Mouse (Mus musculus) neutrophil, adult 59 days (primary cell): ENCODE results near the gene Oxnad1. TPM values are rescaled to one million over a fixed set of nuclear protein-coding genes. Genes with fewer than 3 reads are reported as not detected.

ENCODE experiments used
- total RNA-seq, 2 experiments: library from RNA; stranded (reverse); gene quantifications; 1 replicate in 1 of 2; 2 replicates in 1 of 2; pipeline ENCODE4 v1.2.4; 2023

Oxnad1 gene
- total RNA-seq, result 1 to 10 TPM; 4.3 to 7.3 TPM

GRCm38 (mm10) chr14:32084761-32085485 lies at the start of gene Oxnad1:
Gene Oxnad1 (plus strand): TSS chr14:32085374.

DNA sequence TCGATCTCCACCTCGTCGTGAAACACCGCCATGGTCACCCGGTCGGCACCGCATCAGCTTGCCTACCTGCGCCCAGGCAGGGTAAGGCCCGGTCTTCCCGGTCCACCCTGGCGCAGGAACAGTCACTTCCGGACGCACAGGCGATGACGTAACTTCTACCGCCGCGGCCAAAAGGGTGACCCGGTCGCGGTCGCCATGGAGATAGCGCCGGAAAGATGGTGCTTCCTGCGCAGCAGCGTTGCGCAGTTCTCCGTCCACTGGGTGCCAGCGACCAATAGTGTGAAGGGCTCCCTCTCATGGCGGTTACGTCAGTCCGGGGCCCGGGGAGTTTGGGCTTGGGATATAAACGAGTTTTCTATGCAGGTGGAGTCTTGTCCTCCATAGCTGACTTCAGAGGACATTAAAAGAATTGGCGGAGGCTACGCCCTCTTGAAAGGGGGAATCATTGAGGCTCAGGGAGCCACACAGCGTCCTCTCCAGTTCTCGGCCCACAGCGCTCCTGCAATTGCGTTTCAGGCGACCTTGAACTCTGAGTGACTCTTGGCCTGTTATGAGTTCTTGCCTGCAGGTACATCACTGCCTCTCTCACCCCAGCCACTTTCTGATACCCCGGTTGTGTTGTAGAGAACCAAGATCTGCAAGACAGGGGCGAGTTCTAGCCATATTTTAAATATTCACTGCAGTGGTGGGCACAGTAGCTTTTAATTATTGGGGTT lies 470 bp downstream of the Oxnad1 start, which contains the start of gene Dph3:
Dph3 (minus strand) TSS at position 244 of the 716 bp plus-strand sequence.

GRCm38 (mm10) chr14:32141723-32142122 lies 56.5 kb downstream of the Oxnad1 start, which contains the start of gene Msmb:
Gene Msmb (plus strand): TSS chr14:32142023.

Other genes starting within 250 kb of the Oxnad1 start
- gene Galnt15, start 56.4 kb upstream of the Oxnad1 start, total RNA-seq, result under 1 TPM; 0.07 to 0.09 TPM
- gene Dph3, start 355 bp downstream of the Oxnad1 start, total RNA-seq, result 10 to 100 TPM; 64.9 to 82.5 TPM
- gene Msmb, start 56.6 kb downstream of the Oxnad1 start, total RNA-seq, result not detected
- gene Ncoa4, start 74.5 kb downstream of the Oxnad1 start, total RNA-seq, result 100 to 1,000 TPM; 185 to 213 TPM
- gene Timm23, start 116.5 kb downstream of the Oxnad1 start, total RNA-seq, result 10 to 100 TPM; 49.6 to 57.4 TPM
- 10 to 100 TPM; 32.7 to 39.1 TPM for gene Parg, start 116.6 kb downstream of the Oxnad1 start, total RNA-seq
- gene Ogdhl, start 236.6 kb downstream of the Oxnad1 start, total RNA-seq, result not detected